Mouse (Mus musculus) thymus, postnatal 4 days (tissue): ENCODE measurements around the gene Fbxo22.
A peak's percentile ranks its signal among the peaks of the same experiment; 100 is the strongest.
"Not testable (repeated sequence)": the region's sequence is repeated elsewhere in the genome, so short reads cannot be mapped to it uniquely, and the experiment has no call there.

ENCODE experiments used
- DNase-seq: peaks from one replicate; pipeline ENCODE4 v3.0.0; 2021

Fbxo22 gene

GRCm38 (mm10) chr9:55208790-55209481, at the start of gene Fbxo22:
Gene Fbxo22 (plus strand): TSS chr9:55208925.
- DNase-seq = peak; percentile 84

- DNase-seq = no peak
Observed at GRCm38 (mm10) chr9:55170655-55171412, 37.9 kb upstream of the Fbxo22 start.

GRCm38 (mm10) chr9:55172195-55172685, 36.5 kb upstream of the Fbxo22 start:
- DNase-seq = no peak

- no peak for DNase-seq
Observed at GRCm38 (mm10) chr9:55174235-55174634, 34.5 kb upstream of the Fbxo22 start.

GRCm38 (mm10) chr9:55195876-55196275, 12.8 kb upstream of the Fbxo22 start:
- DNase-seq = no peak

- DNase-seq = no peak
Observed at GRCm38 (mm10) chr9:55198260-55198659, 10.5 kb upstream of the Fbxo22 start.

- DNase-seq = no peak
Observed at GRCm38 (mm10) chr9:55199348-55199747, 9.4 kb upstream of the Fbxo22 start.

GRCm38 (mm10) chr9:55208458-55208789, 301 bp upstream of the Fbxo22 start:
- no peak for DNase-seq

- no peak for DNase-seq
Observed at GRCm38 (mm10) chr9:55211611-55212010, 2.9 kb downstream of the Fbxo22 start.

GRCm38 (mm10) chr9:55213396-55213795, 4.7 kb downstream of the Fbxo22 start:
- no peak for DNase-seq

- no peak for DNase-seq
Observed at GRCm38 (mm10) chr9:55215056-55215455, 6.3 kb downstream of the Fbxo22 start.

- no peak for DNase-seq
Observed at GRCm38 (mm10) chr9:55215648-55216047, 6.9 kb downstream of the Fbxo22 start.

- DNase-seq = no peak
Observed at GRCm38 (mm10) chr9:55216078-55216477, 7.4 kb downstream of the Fbxo22 start.

GRCm38 (mm10) chr9:55217381-55217780, 8.7 kb downstream of the Fbxo22 start:
- DNase-seq = no peak

GRCm38 (mm10) chr9:55225165-55225737, 16.5 kb downstream of the Fbxo22 start:
- no peak for DNase-seq

- DNase-seq = no peak
Observed at GRCm38 (mm10) chr9:55226251-55226650, 17.5 kb downstream of the Fbxo22 start.

GRCm38 (mm10) chr9:55228149-55228548, 19.4 kb downstream of the Fbxo22 start:
- no peak for DNase-seq

- DNase-seq = no peak
Observed at GRCm38 (mm10) chr9:55229010-55229409, 20.3 kb downstream of the Fbxo22 start.

- DNase-seq = peak; percentile 15
Observed at GRCm38 (mm10) chr9:55231544-55231943, 22.8 kb downstream of the Fbxo22 start.

GRCm38 (mm10) chr9:55232110-55232509, 23.4 kb downstream of the Fbxo22 start:
- no peak for DNase-seq

- DNase-seq = no peak
Observed at GRCm38 (mm10) chr9:55232586-55232985, 23.9 kb downstream of the Fbxo22 start.

GRCm38 (mm10) chr9:55233076-55233475, 24.4 kb downstream of the Fbxo22 start:
- not testable (repeated sequence) for DNase-seq

GRCm38 (mm10) chr9:55236235-55237165, 27.8 kb downstream of the Fbxo22 start:
- DNase-seq = no peak
